Mouse (Mus musculus) stomach, postnatal 0 days (tissue): ENCODE measurements at regions not wholly inside any gene's neighbourhood (a gene's known extent, or its start where the extent isn't known, plus 50 kb on each side); places are given as distances from the start of the nearest gene placed in this dataset.
A peak's percentile ranks its signal among the peaks of the same experiment; 100 is the strongest.

ENCODE experiments used
- CTCF ChIP-seq: IDR thresholded peaks from 2 replicates; pipeline ENCODE4 v1.5.1; 2016; ENCODE audit warnings: antibody characterized with exemption, low read depth, mild to moderate bottlenecking, moderate library complexity
- EP300 ChIP-seq: optimal IDR thresholded peaks from 2 replicates; pipeline ENCODE3; 2016; ENCODE audit warnings: antibody characterized with exemption

DNA sequence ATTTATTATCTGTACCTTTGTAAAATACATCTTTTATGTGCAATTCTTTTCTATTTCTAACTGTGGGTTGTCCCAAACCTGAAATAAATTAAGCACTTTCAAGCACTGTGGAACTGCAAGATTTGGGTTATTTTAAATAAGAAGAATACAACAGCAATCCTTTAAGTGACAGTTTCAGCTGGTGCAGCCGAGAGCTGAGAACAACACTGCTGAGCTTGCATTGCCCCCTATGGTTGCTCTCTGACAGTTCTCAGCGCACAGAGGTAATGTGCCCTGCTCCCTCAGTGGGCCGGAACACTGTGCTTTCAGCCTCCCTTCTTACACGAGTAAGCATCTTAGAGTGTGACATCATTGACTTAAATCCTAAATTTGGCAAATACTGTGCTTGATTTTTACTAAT lies 582.9 kb upstream of the Mms22l start:
- peak; percentile 35 for TF ChIP-seq CTCF
- TF ChIP-seq EP300 = no peak
